Mouse (Mus musculus) brain, embryonic 14.5 days (tissue): ENCODE data around the gene Dusp3.

Experiments
- CTCF ChIP-seq: fragments of 200-500 bp; IDR thresholded peaks from 2 replicates; pipeline ENCODE4 v1.5.1; 2012; ENCODE audit warnings: inconsistent platforms, mild to moderate bottlenecking, moderate library complexity, borderline replicate concordance; ENCODE audit not compliant: insufficient read depth, insufficient read length; ENCODE audit errors: extremely low read depth
- POLR2A ChIP-seq: fragments of 200-500 bp; IDR thresholded peaks from 2 replicates; pipeline ENCODE4 v1.6.1; 2012; ENCODE audit warnings: mild to moderate bottlenecking, inconsistent platforms, borderline replicate concordance; ENCODE audit not compliant: poor library complexity, insufficient read depth, insufficient read length, severe bottlenecking; ENCODE audit errors: extremely low read depth

DNA sequence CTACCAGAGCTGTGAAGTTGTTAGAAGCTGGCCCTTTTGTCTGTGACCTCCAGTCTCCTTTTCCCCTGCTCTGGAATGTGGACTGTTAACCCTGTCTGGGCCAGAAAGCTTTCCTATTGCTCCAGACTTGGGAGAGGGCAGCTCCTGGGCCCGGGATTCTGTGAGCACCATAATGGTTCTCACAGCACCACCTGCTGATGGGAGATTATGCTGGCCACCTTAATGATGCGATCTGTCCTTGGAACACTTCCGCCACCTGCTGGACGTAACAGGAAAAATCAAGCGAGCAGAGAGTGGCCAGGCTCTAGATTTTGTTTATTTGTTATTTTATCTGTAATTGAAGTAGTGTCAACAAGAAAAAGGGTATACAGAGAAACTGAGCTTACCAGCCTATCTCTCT lies 18.0 kb downstream of the Dusp3 start:
- TF ChIP-seq CTCF (peak; percentile 98), POLR2A (no peak)
